Mouse (Mus musculus) heart, postnatal 0 days (tissue): ENCODE data around the gene Olfr710.

Source experiments
- CTCF ChIP-seq: IDR thresholded peaks from 2 replicates; pipeline ENCODE4 v1.5.1; 2016; ENCODE audit warnings: antibody characterized with exemption, control low read depth, low read depth
- EP300 ChIP-seq: IDR thresholded peaks from 2 replicates; pipeline ENCODE4 v1.6.1; 2016; ENCODE audit warnings: antibody characterized with exemption, low read depth

DNA sequence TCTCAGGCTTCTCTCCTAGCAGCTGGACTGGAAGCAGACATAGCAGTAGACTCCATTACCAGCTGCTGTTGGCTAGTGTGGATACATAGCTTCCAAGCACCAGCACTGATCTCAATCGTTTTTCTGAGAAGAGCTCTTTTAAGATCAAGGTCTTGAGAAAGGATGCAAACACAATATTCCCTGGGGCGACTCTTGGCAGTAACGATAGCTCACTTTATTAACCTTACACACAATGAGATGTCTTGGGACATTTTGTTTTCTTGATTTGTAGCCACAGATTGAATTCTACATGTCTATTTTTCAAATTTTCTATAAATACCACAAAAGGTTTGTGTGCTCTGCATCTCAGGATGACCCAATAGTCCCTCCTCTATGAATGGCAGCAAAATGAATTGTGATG is at the start of gene Olfr710:
- TF ChIP-seq EP300: no peak
- no peak for TF ChIP-seq CTCF
